Mouse (Mus musculus) brain, embryonic 14.5 days (tissue): ENCODE data around the gene Fmod.

Experiments
- CTCF ChIP-seq: fragments of 200-500 bp; IDR thresholded peaks from 2 replicates; pipeline ENCODE4 v1.5.1; 2012; ENCODE audit warnings: inconsistent platforms, mild to moderate bottlenecking, moderate library complexity, borderline replicate concordance; ENCODE audit not compliant: insufficient read depth, insufficient read length; ENCODE audit errors: extremely low read depth
- POLR2A ChIP-seq: fragments of 200-500 bp; IDR thresholded peaks from 2 replicates; pipeline ENCODE4 v1.6.1; 2012; ENCODE audit warnings: mild to moderate bottlenecking, inconsistent platforms, borderline replicate concordance; ENCODE audit not compliant: poor library complexity, insufficient read depth, insufficient read length, severe bottlenecking; ENCODE audit errors: extremely low read depth

- no peak for TF ChIP-seq POLR2A
- TF ChIP-seq CTCF = no peak
These were observed 10.4 kb downstream of the Fmod start for GRCm38 (mm10) chr1:134047431-134047830.
